Mouse (Mus musculus) hindbrain, embryonic 16.5 days (tissue): ENCODE data around the gene Rpl13a. TPM values are rescaled to one million over a fixed set of nuclear protein-coding genes. Genes with fewer than 3 reads are reported as not detected.

Experiments
- ATAC-seq: fragments of 200-750 bp; cut with Nextera tagmentation; 2 replicates; pipeline ENCODE4 v1.8.0; 2017; ENCODE audit warnings: moderate TSS enrichment, moderate library complexity
- H3K27ac ChIP-seq: fragments of 300-500 bp; sonication (generic); 2 replicates; pipeline ENCODE4 v1.5.1; 2014; ENCODE audit warnings: low read depth, mild to moderate bottlenecking, control low read depth, low read length, moderate library complexity
- H3K27me3 ChIP-seq: fragments of 300-500 bp; sonication (generic); replicated peaks from 2 replicates; pipeline ENCODE4 v1.6.1; 2014; ENCODE audit warnings: low read length; ENCODE audit not compliant: control insufficient read depth, insufficient read depth
- H3K36me3 ChIP-seq: fragments of 300-500 bp; sonication (generic); 2 replicates; pipeline ENCODE4 v1.6.1; 2014; ENCODE audit warnings: mild to moderate bottlenecking, low read length, moderate library complexity, mixed read lengths; ENCODE audit not compliant: control insufficient read depth, insufficient read depth
- H3K4me1 ChIP-seq: fragments of 300-500 bp; sonication (generic); 2 replicates; pipeline ENCODE4 v1.6.1; 2014; ENCODE audit warnings: low read depth, low read length; ENCODE audit not compliant: control insufficient read depth, insufficient read depth
- H3K4me2 ChIP-seq: fragments of 300-500 bp; sonication (generic); 2 replicates; pipeline ENCODE4 v1.6.1; 2014; ENCODE audit warnings: mild to moderate bottlenecking, low read length, control low read depth, moderate library complexity
- H3K4me3 ChIP-seq: fragments of 300-500 bp; sonication (generic); 2 replicates; pipeline ENCODE4 v1.5.1; 2014; ENCODE audit warnings: mild to moderate bottlenecking, low read length, control low read depth, moderate library complexity
- H3K9ac ChIP-seq: fragments of 300-500 bp; sonication (generic); 2 replicates; pipeline ENCODE4 v1.6.1; 2014; ENCODE audit warnings: low read depth, mild to moderate bottlenecking, control low read depth, low read length, moderate library complexity
- H3K9me3 ChIP-seq: fragments of 300-500 bp; sonication (generic); 2 replicates; pipeline ENCODE4 v1.6.1; 2014; ENCODE audit warnings: mild to moderate bottlenecking, low read length, moderate library complexity; ENCODE audit not compliant: control insufficient read depth
- WGBS: fragments of 180-500 bp; shearing (Covaris S2); extraction: QIAGEN DNeasy Blood & Tissue Kit; methylation state at CpG from one replicate; pipeline ENCODE4 v1.1.7; 2014; 5-methylcytosine and 5-hydroxymethylcytosine counted together
- polyA plus RNA-seq: library from polyadenylated mRNA; unstranded; fragments of >200 nt; fragmentation: Nextera tagmentation; extraction: Ambion mirVana; gene quantifications from 2 replicates; pipeline ENCODE4 v1.2.1, GENCODE M21; 2015

The Rpl13a gene
- polyA plus RNA-seq, 1 experiment from 2014 or later: 622 TPM

DNA sequence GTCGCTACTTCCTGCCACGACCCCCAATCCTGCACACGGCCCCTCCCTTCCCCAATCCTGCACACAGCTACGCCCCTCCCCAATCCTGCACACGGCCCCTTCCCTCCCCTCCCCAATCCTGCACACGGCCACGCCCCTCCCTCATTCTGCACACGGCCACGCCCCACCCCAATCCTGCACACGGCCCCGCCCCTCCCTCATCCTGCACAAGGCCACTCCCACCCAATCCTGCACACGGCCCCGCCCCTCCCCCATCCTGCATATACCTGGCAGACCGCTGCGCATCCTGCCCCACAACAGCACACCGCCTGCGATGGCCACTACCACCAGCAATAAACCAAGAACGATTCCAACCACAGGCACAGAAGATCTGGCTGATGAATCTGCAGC, 35.0 kb downstream of the Rpl13a start:
- no peaks in the 10 kb centered on the region for H3K36me3 ChIP-seq
- H3K4me2 ChIP-seq: no peak overlapping the region
- H3K4me3 ChIP-seq: no peak overlapping the region
- no peaks in the 10 kb centered on the region for H3K9me3 ChIP-seq
- H3K9ac ChIP-seq: no peak overlapping the region
- no peak for ATAC-seq
- peaks cover 5% of the 10 kb centered on the region for H3K4me1 ChIP-seq
- no peaks in the 10 kb centered on the region for H3K27me3 ChIP-seq
- no peak overlapping the region for H3K27ac ChIP-seq
- WGBS: 37% methylated on average over 18 of the region's 18 CpGs

DNA sequence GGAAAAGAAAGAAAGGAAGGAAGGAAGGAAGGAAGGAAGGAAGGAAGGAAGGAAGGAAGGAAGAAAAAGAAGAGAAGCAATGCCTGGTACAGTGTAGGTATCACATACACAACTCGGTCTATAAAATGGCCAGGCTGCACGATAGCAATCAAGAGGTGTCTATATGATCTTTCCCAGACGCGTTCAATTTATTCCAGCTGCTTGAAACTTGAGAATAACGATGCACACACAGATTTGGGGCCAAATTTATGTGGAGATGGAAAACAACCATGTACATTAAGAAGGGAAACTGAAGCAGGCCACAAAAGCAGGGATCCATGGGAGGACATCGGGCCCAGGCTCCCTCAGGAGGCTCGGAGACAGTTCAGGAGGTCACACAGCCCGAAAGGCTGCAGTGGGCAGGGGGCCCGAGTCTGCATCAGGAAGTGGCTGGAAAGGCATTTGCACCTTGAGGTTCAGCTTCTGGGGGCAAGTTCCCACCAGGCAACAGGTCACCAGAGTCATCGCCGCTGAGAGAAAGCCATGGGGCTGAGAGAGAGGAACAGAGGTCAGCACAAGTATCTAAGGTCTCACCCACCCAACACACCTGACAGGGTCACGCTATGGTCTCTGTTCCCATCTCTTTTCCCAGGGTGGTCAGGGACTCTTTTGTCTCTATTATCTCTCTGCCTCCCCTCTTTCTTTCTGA, 35.6 kb downstream of the Rpl13a start:
- no peak for ATAC-seq
- 59% methylated on average over 12 of the region's 12 CpGs for WGBS
- H3K4me1 ChIP-seq: peaks cover 5% of the 10 kb centered on the region

DNA sequence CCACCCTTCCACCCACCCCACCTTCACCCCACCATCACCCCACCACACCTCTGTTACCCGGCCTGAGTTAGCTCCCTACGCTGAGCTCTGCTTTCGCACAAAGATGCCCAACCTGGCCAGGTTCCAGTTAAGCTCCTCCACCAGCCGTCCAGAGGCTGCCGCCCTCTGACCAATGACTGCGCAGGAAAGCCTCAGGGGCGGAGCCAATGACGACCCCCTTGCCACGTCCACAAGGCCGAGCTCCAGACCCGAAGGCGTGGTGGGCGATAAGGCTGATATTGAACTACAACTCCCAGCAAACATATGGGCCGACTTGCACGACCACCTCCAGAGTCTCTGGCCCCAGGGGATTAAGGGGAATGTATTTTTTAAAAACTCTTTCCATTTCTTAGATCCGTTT, 36.5 kb downstream of the Rpl13a start, which contains the start of gene Rcn3:
Rcn3 (minus strand) TSS at position 174 of the 400 bp plus-strand sequence.
- no peaks in the 10 kb centered on the region for H3K9me3 ChIP-seq
- H3K4me2 ChIP-seq: peak within 1 kb of the TSS; percentile 73
- 0 out of 2 replicates have a peak within 1 kb of the TSS, but pooled peaks have one; percentile 9 for H3K27ac ChIP-seq
- peak; percentile 96 for ATAC-seq
- H3K36me3 ChIP-seq: no peaks in the 10 kb centered on the region
- H3K9ac ChIP-seq: peak within 1 kb of the TSS; percentile 63
- WGBS: 0% methylated on average over 16 of the region's 16 CpGs
- no peaks in the 10 kb centered on the region for H3K27me3 ChIP-seq
- peak within 1 kb of the TSS; percentile 41 for H3K4me3 ChIP-seq
- H3K4me1 ChIP-seq: peaks cover 5% of the 10 kb centered on the region

More for the DNA sequence above, 35.6 kb downstream of the Rpl13a start:
- Histone ChIP-seq H3K9ac (no peak overlapping the region), H3K4me2 (no peak overlapping the region), H3K27me3 (no peaks in the 10 kb centered on the region), H3K4me3 (no peak overlapping the region), H3K27ac (no peak overlapping the region), H3K9me3 (no peaks in the 10 kb centered on the region), H3K36me3 (no peaks in the 10 kb centered on the region)

DNA sequence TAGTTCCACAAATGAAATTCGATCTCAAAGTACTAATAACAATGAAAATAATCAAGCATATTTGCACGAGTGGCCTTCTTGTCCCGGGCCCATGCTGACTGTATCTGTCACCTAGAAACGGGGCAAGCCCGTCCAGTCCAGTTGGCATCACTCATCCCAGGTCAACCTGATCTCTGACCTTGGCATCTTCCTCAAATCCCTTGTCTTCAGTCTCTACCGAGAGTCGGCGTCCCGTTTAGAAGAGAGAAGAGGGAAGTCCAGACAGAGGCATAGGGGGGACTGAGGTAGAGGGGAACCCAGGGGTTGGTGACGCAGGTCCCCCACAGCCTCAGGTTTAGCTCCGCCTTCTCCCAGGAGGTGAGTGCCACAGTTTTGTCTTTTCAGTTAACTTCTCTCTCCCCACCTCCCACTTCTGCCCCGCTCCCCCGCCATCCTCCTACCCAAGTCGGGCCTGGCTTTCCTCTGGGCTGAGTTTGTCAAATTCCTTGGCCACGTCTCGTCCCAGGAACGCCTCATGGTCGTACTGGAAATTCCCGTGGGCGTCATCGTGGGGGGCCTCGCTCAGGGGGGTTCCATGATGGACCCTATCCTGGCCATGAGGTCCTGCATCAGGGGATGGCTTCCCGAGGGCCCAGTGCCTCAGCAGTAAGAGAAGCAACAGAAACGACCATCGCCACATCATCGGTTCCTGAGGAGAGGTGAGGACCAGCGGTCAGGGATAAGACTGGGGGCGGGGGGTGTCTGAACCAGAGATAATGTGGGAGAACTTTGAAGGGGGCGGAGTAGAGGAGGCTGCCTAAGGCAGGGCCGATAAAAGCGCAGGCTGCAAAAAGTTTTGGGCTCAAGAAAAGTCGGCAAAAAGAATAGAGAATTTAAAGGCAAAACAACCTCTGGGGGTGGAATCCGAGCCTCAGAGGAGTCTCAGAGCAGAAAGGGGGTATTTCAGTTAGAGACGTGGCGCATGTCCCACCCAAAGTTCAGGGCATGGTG, 37.3 kb downstream of the Rpl13a start:
- Histone ChIP-seq H3K9ac (peak overlapping the region; percentile 63), H3K27me3 (no peaks in the 10 kb centered on the region), H3K4me1 (peaks cover 5% of the 10 kb centered on the region), H3K4me2 (peak overlapping the region; percentile 73), H3K4me3 (peak overlapping the region; percentile 41), H3K27ac (0 out of 2 replicates have a peak overlapping the region, but pooled peaks have one; percentile 9), H3K36me3 (no peaks in the 10 kb centered on the region), H3K9me3 (no peaks in the 10 kb centered on the region)
- peak; percentile 29; the same call in 1 of the 2 replicates for ATAC-seq
- 15% methylated on average over 35 of the region's 35 CpGs for WGBS

DNA sequence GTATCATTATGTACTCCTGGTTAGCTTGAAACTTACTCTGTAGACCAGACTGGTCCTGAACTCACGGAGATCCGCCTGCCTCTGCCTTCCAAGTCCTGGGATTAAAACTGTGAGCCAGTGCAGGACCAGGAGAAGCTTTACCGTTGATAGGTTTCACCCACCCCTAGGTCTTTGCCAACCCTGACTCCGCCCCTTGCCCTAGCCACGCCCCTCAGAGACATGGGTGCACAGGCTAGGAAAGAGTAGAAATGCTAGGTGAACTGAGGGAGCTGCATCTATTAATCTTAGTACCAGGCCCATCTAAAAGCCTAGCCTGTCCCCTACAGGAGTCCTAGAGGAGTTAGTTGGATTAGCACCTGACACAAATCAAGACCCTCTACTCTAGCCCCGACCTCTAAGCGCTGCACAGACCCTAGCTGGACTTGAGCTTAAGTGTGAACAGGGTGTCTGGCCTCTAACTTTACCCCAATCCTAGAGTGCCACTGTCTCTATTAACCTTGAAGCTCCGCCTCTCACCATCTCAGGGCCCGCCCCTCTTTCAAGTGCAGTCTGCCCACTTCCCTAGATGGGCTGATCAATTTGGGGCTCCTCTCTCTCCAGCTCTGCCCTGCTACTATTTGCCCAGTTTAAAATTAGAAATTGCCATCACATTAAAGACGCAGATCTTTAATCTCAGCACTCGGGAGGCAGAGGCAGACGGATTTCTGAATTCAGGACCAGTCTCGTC, 38.1 kb downstream of the Rpl13a start:
- H3K27ac ChIP-seq: no peak overlapping the region
- H3K4me1 ChIP-seq: peaks cover 5% of the 10 kb centered on the region
- H3K36me3 ChIP-seq: no peaks in the 10 kb centered on the region
- H3K27me3 ChIP-seq: no peaks in the 10 kb centered on the region
- H3K9ac ChIP-seq: no peak overlapping the region
- H3K9me3 ChIP-seq: no peaks in the 10 kb centered on the region
- H3K4me3 ChIP-seq: no peak overlapping the region
- no peak overlapping the region for H3K4me2 ChIP-seq
- no peak for ATAC-seq
- WGBS: 84% methylated on average over 13 of the region's 13 CpGs

DNA sequence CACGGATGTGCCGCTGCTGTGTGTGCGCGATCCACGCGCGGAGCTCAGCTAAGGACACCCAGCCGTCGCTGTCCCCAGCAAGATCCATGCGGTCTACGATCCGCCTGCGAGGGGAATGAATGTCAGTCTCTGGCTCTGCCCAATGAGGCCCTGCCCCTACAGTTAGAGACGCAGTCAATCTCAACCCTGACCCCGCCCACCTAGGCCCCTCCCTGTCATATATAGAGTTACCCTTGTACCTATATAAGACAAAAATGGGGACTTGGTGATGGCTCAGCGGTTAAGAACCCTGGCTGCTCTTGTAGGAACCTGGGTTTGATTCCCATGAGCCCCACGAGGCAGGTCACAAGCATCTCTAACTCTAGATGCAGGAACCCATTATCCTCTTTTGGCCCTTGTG, 40.0 kb downstream of the Rpl13a start:
- 94% methylated on average over 17 of the region's 17 CpGs for WGBS
- ATAC-seq: no peak
- no peaks in the 10 kb centered on the region for H3K9me3 ChIP-seq
- no peaks in the 10 kb centered on the region for H3K27me3 ChIP-seq
- no peaks in the 10 kb centered on the region for H3K36me3 ChIP-seq
- H3K9ac ChIP-seq: no peak overlapping the region
- H3K4me3 ChIP-seq: no peak overlapping the region
- no peak overlapping the region for H3K27ac ChIP-seq
- H3K4me2 ChIP-seq: no peak overlapping the region
- peaks cover 5% of the 10 kb centered on the region for H3K4me1 ChIP-seq

DNA sequence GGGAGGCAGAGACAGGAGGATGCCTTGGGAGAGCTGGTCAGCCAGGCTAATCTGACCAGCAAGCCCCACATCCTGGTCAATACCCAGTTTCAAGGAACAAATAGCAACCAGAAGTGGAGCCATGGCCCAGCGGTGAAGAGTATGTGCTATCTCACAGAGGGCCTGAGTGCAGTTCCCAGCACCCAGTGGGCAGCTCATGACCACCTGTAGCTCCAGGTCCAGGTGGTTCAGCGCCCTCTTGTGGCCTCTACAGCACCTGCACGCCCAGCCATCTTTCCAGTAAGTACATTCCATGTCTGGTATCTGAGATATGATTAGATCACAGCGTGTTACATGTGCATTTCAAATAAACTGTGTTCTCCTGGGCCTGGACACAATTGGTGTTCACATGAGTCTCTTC, 42.5 kb downstream of the Rpl13a start:
- H3K9ac ChIP-seq: no peak overlapping the region
- no peak for ATAC-seq
- H3K4me2 ChIP-seq: no peak overlapping the region
- H3K27me3 ChIP-seq: no peaks in the 10 kb centered on the region
- H3K27ac ChIP-seq: no peak overlapping the region
- H3K36me3 ChIP-seq: no peaks in the 10 kb centered on the region
- H3K9me3 ChIP-seq: no peaks in the 10 kb centered on the region
- H3K4me1 ChIP-seq: no peaks in the 10 kb centered on the region; the same call in 1 of the 2 replicates
- H3K4me3 ChIP-seq: no peak overlapping the region
- 76% methylated on average over 4 of the region's 4 CpGs for WGBS

DNA sequence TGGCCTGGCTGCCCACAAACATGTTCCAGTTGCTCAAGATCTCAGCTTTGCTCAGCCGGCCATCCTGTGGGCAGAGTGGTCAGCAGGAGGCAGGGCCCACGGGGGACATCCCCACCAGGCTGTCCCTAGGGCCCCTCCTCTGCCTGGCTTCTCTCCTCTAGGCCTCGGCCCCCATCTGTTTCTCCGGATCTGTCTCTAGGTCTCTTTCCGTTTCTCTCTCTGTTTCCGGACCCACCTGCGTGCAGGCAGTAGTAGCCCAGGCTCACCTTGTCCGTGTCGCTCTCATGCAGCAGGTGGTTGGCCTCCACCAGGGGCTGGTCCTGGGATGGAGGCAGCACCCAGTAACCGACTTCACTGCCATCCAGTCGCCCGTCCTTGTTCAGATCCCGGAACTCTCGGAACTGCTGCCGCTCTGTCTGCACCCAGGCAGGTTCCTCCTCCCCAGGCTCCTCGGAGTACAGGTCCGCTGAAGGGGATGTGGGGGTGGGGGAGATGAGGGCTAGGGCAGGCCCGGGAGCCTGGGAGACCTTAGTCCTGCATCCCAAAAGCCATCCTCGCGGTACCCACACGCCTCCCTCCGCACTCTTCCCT, 45.2 kb downstream of the Rpl13a start:
- H3K4me1 ChIP-seq: peaks cover 2% of the 10 kb centered on the region; the same call in 1 of the 2 replicates
- no peaks in the 10 kb centered on the region for H3K36me3 ChIP-seq
- no peak overlapping the region for H3K4me2 ChIP-seq
- no peak overlapping the region for H3K4me3 ChIP-seq
- no peak overlapping the region for H3K9ac ChIP-seq
- no peaks in the 10 kb centered on the region for H3K27me3 ChIP-seq
- no peaks in the 10 kb centered on the region for H3K9me3 ChIP-seq
- no peak overlapping the region for H3K27ac ChIP-seq
- 87% methylated on average over 21 of the region's 22 CpGs for WGBS
- no peak for ATAC-seq
